Mouse (Mus musculus): ENCODE results near the gene Nags. TPM values are rescaled to one million over a fixed set of nuclear protein-coding genes. Genes with fewer than 3 reads are reported as not detected.
A peak's percentile ranks its signal among the peaks of the same experiment; 100 is the strongest.
"Not testable (repeated sequence)": the region's sequence is repeated elsewhere in the genome, so short reads cannot be mapped to it uniquely, and the experiment has no call there.

Nags gene
- total RNA-seq, 2 experiments from 2014 or later, result not detected

DNA sequence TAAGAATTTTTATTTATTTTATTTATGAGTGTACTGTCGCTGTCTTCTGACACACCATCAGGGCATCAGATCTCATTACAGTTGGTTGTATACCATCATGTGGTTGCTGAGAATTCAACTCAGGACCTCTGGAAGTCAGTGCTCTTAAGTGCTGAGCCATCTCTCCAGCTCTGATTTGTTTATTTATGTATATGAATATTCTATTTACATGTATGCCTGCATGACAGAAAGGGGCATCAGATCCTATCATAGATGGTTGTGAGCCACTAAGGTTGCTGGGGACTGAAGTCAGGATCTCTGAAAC lies 11.4 kb downstream of the Nags start:
- no peak for DNase-seq

DNA sequence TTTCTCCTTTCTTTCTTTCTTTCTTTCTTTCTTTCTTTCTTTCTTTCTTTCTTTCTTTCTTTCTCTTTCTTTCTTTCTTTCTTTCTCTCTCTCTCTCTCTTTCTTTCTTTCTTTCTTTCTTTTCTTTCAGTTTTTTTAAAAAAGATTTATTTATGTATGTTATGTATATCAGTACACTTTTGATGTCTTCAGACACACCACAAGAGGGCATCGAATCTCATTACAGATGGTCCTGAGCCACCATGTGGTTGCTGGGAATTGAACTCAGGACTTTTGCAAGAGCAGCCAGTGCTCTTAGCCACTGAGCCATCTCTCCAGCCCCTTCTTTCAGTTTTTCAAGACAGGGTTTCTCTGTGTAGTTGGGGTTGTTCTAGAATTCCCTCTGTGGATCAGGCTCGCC lies 12.7 kb downstream of the Nags start:
- not testable (repeated sequence) for DNase-seq

DNA sequence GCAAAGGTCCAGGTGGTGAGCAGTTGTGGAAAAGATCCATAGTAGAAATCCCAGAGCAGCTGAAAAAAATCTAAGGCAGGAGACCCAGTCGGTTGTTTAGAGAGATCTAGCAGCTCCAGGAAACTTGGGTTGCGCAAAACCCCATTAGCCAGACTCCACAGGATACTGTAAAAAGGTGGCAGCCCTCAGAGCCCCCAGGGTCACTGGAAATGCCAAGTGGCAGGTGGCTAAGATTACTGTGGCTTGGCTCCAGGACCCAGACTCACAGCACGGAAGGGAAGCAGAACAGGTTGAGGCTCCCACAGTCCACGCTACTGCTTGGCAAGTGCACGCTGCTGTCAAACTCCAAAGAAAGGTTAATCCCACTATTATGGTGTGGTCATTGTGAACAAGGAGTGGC lies 14.5 kb downstream of the Nags start:
- no peak for DNase-seq

DNA sequence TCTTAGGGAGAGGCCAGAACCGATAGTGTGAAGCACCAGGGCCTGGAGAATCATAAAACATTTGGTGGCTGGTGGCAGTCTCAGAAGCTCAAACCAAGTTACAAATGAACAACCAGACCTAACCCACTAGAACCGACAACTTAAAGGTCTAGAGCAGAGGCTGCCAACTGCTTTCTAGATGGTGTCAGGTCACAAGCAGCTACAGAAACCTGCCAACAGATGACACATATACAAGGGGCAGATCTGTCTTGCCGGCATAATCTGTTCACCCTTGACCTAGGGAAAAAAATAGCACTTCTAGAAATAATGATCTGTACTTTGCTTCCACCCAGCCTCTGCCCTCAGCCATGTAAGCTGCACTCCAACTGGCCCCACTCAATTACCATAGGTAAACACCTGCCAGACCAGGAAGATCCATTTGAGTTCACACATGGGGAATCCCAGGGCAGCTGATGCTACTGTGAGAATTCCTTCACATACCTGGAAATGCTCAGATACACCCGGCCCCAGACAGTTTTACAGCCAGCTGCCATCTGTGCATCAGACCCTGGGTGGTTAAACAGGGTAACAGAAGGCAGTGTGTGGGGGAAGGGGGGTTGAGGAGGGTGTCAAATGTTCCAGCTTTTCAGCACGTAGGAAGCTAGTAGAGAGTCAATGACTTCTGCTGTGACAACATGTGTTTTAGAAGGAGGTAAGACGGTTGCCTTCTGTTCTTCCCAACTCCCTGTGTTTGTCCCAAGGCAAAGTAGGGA lies 20.8 kb downstream of the Nags start:
- DNase-seq, result no peak

DNA sequence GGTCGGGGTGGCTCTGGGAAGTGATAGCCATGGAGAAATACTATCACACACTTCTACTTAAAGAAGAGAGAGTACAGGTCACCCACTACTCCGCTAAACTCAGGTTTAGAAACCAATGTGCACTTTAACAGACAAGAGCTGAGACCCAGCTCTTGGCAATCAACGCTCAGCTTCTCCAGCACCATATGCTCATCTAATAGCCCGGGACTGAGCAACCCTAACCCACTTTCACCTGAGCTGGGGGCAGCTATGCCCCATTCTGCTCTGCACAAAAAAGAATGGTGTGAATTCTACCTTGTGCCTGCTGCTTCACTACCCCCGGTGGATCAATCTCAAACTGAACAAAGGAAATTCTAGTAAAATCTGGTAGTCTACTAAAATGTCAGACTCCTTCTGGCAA lies 22.2 kb downstream of the Nags start:
- DNase-seq, result no peak

DNA sequence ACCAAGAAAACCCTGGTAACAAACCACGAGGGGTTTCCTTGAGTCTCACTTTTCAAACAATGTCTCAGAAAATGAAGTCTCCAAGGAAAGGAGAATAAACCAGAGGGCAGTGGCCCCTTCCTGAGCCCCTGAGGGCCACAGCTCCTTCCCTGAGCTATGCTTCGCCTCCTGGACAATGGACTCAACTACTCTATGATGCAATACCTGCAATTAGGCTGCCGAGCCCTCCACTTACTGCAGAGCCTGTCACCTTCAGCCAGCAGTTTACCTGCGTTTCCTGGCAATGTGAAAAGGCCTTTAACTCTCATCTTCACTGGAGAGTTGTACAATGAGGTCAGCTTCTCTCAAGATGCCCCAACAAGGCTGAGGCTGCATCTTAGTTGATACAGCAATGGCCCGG lies 23.4 kb downstream of the Nags start:
- no peak for DNase-seq

DNA sequence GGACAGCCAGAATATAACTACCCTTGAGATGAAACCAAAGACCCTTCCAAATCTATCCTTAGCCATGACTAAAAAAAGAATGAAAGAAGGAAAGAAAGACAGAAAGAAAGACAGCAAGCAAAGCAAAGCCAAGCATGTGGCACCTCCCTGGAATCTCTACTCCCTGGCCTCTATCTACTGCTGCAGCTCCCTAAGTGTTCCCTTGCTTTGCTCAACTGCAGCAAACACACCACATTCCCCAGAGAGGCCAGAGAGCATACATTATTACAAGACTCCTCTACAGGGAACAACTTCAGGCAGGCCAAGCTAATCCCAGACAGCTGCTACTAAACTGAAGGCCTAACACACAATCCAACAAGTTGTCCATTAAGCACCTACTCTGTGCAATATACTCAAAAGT lies 34.5 kb downstream of the Nags start:
- no peak for DNase-seq

DNA sequence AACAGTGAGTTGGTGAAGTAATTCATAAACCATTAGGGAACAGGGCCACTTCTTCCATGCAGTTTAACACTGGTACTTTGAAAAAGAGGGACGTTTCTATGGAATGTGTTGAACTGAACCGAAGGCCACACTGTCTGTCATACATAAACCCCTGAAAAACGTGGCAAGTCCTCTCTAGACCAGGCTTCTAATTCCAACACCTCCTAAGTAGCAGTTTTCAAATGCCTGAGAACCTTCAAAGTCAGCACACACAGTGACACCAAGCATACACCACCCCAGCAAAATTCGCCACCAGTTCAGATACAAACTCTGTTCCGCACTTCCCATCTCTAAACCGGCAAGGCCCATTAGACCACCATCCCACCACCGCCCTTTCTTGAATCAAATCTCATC lies 38.9 kb downstream of the Nags start:
- DNase-seq, result no peak

DNA sequence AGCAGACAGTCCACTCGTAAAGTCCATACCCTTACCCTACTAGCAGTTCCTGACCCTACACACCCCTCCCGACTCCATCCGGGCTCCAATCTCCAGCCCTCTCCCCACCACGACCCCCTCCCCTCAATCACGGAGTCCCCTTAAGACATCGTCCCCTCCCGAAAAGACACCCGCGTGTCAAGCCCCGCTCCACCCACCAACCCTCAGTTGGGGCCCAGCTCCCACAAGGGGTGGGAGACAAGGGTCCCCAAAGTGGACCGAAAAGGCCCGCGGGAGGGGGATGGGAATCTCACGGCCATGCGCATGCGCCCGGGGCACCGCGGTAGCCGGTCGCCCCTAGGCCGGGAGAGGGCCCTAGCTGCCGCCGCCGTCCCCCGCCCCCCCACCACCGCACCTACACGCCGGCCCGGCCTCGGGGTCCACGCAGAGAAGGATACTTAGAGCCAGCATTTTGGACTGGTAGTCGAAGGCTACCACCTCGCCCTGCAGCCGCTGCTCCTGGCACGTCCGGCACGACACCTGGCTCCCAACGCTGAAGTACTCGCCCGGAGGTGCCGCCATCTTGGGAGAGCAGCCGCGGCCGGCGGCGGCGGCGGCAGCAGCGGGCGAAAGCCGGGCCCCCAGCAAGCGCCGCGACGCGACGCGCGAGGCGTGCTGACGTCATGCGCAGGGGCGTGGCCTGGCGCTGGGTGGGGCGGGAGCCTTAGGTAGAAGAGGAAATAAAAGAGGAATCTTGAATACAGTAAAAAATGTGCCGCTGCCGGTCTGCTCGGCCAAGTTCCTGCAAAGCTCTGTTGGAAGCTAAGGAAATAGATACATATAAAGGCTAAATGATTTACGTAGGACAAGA lies 39.6 kb downstream of the Nags start, which contains the start of gene Lsm12:
TSS of gene Lsm12 (minus strand) at position 651 of the 850 bp plus-strand sequence.
- DNase-seq, result peak; percentile 99

DNA sequence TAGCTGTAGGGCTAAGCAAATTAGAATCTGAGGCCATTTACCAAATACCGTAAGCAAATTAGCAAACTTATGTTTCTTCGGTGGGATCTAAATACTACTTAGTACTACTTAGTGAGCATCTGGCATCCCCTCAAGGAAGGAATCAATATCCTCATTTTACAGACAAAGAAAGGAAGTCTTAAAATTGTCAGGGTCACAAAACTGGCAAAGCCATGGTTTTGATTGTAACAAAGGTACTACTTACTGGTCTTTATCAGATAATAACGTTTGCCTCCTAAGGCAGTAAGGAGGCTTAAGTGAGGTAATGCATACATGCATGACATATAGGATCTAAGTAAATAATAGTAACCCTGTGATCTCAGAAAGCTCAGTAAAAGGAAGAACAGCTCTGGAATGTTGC lies 40.4 kb downstream of the Nags start:
- no peak for DNase-seq

DNA sequence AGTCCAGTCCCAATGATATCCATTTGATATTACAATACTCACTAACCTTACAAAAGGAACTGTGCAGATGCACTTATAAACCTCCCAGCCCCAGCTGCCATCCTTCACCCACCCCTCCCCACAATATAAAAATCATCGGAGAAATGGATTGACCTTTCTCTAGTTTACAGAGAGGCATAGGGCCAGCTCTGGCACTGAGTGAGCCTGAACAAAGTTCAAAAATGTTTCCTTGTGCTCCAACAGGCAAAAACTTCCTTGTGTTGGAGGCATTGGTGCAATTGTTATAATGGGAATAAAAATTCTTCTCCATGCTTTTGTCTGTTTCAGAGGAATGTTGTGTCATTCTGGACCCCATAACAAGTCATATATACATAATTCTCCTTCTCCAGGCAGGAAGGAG lies 40.9 kb downstream of the Nags start:
- DNase-seq, result no peak

DNA sequence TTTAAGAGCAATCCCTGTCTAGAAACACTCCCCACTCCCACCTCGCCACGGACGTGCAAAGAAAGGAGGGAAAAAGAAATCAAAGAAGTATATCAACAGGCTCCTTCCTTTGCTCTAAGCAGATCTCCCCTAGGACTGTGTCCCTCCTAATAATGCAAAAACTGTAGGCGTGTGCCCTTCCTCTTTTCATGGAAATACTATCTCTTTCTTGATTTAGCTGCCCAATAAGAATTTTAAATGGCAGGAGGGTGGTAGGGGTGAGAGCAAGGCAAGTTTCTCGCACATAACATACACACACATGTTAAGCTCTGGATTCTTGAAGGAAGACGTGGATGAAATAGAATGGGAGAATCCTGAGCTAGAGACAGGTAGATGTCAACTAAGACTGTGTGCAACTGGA lies 43.7 kb downstream of the Nags start:
- no peak for DNase-seq

DNA sequence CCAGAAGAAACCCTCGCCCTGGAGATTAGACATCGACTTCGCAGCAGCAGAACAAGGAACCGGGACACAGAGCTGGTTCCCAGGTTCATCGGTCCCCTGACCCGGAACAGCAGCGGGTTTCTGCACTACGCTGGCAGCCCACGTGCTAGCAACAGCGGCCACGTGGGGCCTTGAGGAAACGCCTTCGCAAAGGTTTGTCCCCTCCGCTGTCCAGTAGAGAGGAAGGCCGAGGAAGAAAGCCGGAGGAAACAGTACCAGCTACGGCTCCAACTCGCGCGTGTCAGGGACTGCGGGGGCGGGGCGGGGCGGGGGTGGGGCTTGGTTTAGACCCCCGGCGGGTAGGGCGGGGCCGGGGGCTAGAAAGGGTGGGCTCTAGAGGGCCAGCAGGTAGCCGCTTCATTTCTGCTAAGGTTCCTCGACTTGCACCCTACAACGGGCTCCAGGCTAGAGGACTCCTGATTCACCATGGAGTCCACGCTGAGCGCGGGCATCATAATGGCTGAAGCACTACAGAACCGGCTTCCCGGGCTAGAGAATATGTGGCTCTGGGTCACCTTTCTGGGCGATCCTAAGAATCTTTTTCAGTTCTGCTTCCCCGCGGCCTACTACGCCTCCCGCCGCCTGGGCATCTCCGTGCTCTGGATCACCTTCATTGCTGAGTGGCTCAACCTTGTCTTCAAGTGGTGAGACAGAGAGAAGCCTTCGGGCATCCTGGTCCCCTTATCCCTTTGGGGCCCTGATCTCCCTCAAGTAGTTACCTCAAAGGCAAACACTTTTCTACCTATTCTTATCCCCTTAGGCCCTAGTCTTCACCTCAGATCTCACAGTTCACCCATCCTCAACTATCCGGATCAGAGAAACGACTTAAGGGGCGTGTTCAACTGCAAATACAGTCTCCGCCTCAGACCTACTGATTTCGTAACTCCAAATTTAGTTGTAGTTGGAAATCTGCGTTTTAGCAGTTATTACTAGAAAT lies 44.4 kb downstream of the Nags start, which contains the start of gene G6pc3:
TSS of gene G6pc3 (plus strand) at position 160 of the 976 bp plus-strand sequence.
- peak; percentile 83 for DNase-seq

DNA sequence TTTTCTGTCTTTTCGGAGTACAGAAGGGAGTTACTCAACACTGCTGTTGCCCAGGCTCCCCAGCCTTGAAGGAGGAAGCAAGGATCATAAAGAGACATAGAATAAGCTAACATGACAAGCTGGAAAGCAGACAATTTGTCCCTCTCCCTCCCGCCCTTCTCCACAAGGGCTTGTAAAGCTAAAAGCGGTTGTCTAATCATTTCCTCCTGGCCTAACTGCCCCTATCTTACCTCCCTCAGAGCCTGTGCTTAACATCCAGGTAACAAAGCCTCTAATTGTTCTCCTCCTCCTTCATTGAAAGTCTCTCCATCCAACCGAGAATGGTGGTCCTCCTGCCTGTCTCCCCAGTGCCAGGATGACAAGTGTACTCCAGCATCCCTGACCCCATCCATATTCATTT lies 45.5 kb downstream of the Nags start:
- DNase-seq, result no peak

DNA sequence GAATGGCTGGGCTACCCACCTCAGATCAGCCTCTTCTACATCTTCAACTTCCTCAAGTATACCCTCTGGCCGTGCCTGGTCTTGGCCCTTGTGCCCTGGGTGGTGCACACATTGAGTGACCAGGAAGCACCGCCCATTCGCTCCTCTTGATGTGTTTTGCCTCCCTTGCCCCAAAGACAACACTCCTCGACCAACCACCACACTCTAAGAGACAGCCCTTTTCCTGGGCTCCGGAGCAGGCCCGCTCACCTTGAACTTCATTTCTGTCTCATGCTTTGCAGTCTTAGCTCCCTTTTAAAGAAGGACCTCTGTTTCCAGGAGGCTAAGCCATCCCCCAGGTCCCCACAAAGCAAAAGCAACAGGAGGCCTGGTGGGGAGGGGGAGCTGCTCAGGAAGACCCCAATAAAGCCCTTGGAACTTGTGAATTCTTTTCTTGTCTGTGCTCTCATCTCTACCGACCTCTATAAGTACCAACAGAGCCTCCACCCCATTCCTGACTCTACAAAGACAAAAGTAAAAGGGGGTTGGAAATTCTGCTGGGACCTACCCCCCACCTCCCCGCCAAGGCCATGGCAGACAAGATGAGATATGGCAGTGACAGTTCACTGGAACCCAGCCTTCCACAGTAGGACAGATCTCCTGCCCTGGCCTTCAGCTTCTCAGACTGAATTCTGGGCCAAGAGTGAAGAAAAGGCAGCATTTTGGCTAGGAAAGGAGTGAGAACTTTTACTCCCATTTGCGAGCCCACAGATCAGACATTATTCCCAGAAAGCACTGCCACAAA lies 48.5 kb downstream of the Nags start:
- no peak for DNase-seq

DNA sequence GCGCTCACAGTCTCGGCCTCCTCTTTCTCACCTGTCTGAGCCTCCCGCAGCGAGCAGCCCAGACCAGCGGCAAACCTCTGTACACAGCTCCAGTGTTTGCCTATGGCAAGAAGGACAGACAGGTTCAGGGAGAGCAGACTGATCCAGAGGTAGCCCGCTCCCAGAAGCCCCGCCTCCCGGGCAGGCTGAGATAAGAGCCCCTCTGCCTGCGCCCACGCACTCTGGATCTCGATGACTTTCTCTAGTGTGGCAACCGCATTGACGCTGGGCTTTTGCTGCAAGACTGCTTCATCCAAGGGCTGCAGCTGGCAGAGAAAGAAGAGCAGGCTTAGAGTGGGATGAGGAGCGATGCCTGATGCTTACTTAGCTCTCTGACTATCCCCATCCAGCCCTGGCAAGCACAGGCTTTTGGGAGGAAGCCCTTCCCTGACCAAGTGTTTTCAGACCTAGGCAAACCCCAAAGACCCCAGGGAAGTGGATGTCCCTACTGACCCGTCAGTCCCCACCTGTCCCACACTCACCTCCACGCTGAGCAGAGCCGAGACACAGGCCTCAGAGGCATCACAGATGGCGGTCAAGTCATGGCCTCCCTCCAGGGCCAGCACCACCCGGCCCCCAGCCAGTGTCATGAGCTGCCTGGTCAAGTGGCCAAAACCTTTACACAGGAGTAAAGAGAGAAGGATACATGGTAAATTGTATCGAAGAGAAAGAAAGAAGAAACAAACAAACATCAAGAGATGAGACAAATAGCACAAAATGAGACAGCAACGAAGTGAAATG lies 50.9 kb downstream of the Nags start:
- no peak for DNase-seq

DNA sequence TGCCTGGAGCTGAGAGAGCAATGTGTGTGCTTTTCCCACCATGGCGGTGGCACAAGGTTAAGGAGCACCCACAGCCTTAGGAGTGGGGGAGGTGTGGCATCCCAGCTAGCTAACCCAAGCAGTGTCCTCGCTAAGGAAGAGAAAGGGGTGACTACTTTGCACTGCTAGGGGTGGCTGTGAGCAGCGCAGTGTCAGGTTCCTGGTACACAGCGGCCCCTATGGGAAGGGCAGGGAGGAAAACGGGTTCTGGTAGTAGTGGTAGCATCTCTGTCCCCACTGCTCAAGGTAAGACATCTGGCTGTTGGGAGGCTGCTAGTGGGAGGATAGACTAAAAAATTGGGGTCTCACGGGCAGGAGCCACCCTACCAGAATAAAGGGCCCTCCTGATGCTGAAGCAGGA lies 52.9 kb downstream of the Nags start:
- no peak for DNase-seq

All from gastrocnemius, postnatal 10 days (tissue).